Mouse (Mus musculus) urinary bladder, postnatal 4 days (tissue): ENCODE measurements around the gene Brsk1.

ENCODE experiments used
- DNase-seq, 2 experiments: peaks; one replicate each; pipeline ENCODE4 v3.0.0; 2021 to 2022; ENCODE audit warnings: low spot score in 2 of 2

Brsk1 gene

DNA sequence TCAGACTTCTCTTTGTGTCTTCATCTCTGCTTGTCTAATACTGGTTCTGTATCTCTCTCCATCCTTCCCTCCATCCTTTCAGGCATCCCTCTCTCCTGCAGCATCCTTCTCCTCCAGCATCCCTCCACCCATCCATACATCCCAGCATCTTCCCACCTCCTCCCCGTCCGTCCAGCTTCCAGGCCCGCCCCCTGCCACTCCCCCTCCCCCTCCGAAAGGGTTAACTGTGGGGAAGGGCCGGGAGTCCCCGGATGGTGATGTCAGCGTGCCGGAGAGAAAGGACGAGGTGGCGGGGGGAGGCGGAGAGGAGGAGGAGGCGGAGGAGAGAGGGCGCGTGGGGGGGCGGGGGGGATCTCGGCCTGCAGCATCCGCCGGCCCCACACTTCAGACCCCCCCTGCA lies at the start of gene Brsk1:
Gene Brsk1, plus strand, starts transcription at position 218 of the 400 bp plus-strand sequence.
- DNase-seq: peak; percentile 70 to 88

DNA sequence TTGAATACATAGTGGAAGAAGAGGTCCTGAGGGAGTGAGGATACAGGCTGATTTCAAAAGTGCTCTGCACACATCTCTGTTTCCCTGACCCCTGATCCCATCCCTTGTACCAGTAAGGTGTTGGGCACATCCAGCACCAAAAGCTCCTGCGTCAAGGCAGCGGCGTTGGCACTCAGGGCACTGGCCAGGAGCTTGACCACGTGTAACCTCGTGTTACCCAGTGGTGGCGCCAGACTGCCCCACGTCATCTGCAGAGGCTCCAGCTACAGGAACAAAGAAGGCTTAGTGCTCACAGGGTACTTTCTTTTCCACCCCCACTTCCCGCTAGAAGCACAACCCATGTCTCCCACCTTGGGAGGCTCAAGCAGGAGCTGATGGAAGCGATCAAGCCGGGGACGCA lies 49.2 kb upstream of the Brsk1 start:
- DNase-seq: no peak

DNA sequence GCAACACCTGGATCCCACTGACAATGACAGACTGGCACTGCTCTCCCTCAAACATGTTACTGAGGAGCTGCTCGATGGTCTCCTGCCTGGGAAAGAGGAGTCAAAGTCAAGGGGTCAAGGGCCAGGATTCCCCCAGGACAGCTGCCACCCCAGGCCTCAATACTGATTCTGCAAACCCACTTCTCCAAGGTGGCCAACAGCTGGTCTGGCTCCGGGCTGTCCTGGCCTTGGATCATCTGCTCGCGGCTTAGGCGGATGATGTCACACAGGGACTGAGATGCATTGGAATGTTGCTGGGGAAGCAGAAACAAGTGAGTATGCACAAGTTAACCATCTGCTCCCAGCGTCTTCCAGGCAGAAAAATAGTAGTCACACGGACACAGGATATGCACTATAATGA lies 48.4 kb upstream of the Brsk1 start:
- no peak for DNase-seq

DNA sequence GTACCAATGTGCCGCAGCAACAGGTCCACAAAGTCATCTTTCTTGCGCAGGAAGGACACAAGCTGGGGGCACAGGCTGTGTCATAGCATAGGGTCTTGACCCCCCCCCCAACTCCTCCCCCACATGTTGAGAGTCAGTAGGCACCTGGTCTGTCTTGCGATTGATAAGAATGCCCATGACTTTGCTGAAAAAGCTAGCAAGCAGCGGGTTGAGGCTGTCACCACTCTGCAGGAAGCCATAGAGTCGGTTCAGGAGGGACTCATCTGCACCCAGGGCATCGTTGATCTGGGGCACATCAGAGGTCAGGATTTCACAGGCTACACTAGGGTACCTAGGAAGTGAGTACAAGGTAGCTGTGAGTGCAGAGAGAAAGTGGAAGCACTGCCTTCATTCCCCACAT lies 47.2 kb upstream of the Brsk1 start:
- DNase-seq: no peak

DNA sequence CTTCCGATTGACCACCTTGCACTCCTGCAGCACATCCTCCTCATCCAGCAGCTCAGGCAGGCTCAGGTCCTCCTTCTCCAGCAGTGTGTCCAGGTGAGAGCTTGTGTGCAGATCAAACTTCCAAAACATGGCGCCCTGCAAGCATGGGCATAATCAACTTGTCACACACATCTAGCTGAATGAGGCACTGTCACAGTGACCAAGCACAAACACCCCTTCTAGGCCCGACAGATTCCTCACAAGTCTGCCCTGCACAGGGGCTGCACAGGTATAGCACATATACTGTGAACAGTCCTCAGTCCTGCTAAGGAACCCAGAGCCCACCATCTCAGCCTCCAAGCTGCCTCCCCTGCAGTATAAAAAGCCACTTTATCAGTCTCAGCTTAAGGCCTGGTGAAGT lies 43.6 kb upstream of the Brsk1 start:
- no peak for DNase-seq

DNA sequence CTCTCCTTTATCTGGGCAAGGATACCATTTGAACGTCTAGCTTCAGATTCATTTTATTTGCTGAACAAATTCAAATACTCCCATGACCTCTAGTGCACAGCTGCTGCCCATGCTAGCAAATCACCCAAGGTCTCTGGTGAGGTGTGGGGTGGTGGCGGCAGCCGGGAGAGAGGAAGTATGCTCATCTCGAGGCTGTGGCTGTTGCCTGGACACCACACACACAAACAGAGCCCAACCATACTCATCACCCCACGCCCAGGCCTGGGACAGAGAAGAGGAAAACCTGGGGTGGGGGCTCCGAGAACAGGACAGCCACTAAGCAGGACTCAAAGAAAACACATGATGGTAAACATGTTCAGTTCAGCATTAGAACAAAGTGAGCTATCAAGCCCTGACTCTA lies 43.1 kb upstream of the Brsk1 start:
- no peak for DNase-seq

DNA sequence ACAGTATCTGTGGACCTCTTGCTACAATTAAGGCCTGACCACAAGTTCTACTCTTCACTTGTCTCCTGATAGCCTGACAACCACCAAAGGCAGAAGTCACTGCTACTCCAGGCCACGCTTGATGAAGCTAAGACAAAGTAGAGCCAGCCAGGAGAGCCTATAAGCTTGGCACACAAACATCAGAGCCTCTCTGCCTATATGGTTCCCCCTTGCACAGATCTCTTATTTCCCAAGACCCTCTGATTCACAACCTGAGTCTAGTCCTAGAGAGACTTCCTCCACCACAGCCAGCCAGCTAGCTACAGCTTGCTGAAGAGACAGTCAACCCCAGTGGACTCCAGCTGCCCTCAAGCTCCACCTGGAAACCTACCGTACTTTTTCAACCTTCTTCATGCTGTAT lies 42.4 kb upstream of the Brsk1 start:
- no peak for DNase-seq

DNA sequence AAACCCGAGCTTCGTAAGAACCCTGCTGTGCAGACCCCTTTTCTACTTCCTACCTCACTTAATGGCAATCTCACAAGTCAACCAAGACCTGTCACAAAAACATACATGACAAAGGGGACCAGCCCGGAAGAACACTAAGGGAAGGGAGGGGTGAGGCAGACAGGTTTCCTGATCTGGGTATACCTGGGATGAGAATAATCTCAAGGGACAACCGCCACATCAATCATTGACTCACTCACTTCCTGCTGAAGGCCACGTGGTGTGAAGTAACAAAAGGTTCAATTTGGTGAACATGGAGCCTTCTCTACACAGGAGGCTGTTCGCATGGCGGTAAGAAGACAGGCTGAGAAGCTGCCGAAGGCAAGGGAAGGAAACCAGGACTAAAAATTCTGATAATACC lies 38.8 kb upstream of the Brsk1 start:
- no peak for DNase-seq

DNA sequence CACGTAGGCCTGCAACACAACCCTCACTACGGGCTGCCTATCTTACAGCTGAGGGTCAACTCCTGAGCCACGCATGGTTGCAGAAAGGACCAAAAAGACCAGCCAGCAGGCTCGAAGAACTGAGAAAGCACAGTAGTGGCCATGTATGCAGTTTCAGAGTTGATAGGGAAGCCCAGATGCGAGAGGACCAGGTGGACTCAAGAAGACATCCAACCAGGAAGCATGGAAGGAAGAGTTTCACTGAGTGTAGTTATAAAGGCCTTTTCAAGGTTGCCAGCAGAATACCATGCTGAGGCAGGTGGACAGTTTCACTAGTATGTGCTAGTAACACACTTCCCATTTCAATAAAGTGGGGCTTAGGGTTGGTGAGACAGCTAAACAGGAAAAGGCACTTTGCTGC lies 37.7 kb upstream of the Brsk1 start:
- DNase-seq: no peak

DNA sequence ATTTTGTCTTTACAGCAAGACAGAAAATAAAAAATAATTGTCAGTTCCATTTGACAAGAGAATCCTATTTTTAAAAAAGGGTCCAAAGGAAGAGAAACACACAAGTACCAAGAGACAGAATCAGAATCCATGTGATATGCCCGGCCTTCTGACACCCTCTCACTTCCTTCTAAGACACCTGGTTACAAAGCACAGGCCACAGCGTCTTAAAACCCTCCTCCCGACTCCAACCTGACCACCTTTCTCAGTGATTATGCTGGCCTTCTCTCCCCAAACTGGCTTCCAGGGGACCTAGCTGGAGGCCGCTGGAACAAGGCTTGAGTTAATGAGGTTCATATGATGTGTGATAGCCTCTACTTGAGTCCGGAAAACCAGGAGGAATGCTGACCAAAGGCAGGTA lies 37.1 kb upstream of the Brsk1 start:
- DNase-seq: no peak

DNA sequence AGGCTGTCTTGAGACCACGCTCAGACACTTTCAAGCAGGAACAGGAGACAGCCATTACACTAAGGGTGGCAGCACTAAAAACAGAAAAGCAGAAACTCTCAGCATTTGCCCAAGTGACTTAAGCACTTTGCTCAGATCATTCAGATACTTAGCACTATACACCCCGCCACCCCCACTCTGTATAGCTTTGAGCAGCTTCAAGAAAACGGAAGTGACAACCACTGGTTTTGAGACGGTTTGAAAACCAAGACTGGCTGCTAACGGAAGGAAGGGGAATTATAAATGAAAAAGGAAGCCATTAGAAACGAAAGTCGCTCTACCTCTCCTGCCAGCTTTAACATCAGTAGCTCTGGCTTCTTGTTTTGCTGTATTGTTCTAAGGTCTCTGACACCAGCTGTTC lies 36.6 kb upstream of the Brsk1 start:
- DNase-seq: no peak

DNA sequence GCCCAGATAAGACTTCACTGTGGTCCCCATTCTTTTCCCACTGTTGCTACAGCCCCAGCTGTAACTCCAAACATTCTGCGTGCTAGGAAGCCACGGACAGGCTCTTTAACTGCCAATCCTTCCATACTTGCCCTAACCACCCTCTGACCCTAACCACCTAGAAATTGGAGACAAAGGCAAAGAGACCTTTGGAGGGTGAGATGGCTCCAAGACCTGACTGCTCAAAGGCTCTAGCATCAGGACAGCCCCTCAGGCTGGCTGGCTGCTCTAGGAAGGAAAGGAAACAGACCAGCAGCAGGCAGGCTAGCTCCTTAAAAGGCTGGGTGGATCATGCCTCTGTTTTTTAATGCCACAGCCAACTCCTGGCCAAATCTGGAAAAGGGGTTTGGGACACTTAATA lies 36.2 kb upstream of the Brsk1 start:
- no peak for DNase-seq

DNA sequence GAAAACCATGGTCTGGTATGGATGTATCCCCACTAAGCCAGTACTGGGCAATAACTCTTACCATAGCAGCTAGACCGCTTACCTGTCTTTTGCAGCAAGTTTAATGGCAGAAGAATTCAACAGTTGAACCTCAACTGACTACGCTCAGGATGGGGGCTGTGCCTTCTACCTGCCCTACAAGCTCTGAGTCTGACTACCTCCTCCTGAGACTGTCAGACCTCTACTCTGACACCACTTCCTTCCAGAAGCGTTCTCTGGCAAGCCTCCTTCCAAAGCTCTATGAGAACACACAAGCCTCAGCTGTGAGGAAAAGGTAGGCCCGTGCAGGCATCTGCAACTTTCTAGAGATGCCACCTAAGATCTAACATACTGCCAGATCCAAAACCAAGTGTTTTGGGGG lies 35.0 kb upstream of the Brsk1 start:
- no peak for DNase-seq

DNA sequence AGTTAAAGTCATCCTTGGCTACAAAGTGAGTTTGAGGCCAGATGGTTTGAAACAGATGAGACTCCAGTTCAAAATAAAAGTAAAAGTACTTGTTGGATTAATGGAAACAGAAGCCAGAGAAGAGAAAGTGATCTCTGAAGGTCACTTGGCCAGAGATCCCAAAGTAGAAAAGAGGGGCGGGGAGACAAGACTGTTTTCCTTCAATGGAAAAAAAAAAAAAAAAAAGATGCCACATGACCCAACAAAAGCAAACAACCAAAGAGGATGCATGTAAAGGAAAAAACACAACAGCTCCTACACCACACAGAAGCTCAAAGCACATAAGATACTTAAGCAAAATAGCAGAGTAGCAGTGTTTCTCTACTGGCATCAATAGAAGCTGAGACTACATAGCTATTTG lies 34.5 kb upstream of the Brsk1 start:
- DNase-seq: no peak

DNA sequence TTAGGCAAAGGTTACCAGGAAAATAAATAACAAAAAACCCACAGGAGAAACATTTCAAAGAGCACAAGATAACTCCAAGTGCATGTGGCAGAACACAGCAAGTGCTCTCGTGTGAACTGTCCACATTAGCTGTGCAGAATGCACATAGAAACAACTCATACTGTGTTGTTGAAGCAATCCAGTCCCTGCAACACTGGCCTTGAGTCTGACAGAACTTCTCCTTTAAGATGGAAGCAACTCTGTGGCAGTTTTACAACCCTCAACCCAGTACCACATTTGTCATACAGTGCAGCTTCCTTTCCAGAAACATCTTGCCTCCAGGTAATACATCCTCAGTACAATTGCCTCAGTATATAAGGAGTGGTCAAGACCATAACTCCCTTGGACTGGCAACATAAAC lies 33.6 kb upstream of the Brsk1 start:
- no peak for DNase-seq

DNA sequence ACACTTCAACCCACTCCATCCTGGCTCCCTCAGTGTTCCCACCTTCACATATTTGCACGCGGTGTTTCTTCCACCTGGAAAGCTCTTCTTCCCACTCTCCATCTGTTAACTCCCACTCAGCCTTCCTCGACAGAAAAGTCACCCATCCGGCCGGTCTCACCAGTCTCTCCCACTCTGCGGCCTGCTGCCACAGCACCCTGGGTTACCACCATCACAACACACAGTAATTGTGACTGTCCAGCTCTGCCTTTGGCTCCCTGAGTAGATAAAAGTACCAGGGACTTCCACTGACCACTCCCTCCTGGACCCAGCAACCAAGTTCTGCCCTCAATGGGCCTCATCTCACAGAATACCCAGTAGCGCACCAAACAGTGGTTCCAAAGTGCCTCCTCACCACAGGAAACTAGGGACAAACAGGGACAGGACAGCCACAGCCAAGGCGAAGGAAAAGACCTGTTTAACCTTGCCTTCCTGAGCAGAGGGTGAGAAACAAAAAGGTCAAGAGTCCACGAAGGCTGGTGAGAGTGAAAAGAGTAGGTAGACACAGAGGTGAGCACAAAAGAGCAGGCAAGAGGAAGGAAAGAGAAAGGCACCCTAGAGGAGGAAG lies 32.8 kb upstream of the Brsk1 start:
- no peak for DNase-seq

DNA sequence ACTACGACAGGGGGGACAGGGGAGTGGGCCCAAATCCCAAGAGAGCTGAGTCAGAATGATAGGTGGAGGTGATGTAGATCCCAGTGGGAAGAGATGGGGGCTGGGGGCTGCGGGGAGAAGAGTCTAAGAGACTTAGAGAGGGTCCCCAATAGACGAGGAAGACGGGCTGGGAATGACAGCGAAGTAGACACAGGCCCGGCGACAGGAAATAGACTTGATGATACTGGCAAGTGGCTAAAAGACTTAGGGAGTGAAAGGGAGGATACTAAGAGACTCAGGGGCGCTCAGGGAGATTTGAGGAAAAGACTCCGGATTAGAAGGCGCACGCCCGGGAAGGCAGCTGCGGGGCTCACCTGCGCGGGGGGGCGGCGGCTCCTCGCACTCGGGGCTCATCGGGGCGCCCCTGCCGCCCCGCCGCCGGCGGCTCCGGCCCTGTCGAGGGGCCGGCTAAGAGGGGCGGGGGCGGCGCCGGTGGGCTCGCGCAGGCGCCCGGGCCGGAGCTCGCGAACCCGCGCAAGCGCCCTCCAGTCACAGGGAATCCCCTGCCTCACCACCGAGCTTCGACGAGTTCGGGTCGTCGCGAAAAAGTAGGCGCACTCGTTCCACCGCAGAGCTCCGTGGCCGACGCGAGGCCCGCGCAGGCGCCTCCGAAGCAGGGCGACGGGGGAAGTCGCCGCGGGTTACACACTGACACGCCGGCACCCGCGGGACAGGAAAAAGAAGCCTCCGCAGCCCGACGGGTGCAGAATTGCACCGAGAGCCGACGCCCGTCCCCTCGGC lies 32.1 kb upstream of the Brsk1 start:
- DNase-seq: no peak

DNA sequence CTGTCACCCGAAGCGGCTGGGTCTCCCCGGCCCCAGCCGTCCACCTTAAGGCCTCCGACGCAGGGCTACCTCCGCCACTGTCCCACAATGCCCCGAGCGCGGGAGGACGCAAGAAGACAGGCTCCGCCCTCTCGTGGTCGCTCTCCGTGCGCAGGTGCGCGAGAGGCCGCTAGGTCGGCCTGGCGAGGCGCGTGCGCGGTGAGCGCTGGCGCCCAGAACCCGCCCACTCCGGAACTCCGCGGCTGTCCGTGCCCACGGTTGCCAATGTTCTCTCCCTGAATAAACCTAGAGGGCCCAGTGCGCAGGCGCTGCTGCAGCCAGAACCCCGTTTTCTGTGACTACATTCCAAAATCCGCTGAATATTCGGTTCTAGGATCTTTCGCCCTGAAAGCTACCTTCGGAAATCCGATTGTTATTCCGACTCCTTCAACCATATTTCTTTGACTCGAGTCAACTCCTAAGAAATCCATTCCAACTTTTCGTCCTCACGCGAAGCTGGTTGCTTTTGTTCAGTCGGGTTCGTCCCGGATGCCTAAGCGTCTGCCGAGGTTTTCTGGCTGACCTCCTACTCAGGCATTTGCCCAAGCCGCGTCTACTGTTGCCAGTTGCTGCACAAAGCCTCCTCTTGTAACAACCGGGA lies 31.4 kb upstream of the Brsk1 start, which contains the start of gene Ppp6r1:
Gene Ppp6r1, minus strand, starts transcription at position 108 of the 640 bp plus-strand sequence.
- peak; percentile 94 to 97 for DNase-seq

DNA sequence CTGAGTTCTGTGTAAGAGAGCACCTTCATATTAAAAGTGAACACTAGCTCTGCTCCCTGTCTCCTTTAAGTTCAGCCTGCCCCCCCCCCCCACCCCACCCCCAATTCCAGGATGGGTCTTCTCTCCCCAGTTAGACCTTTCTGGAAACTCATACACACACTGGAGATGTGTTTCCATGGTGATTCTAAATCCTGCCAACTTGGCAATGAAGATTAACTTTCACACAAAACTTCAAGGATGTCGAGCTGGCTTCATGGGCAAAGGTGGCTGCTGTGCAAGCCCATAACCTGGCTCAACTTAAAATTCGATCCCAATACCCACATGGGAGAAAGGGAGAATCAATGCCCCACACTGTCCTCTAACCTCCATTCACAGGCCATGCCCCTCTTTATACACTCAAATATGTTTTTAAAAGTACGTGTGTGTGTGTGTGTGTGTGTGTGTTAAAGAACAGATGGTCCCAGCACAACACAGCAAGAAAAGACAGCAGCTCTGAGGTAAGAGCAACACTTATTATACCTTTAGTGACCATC lies 30.4 kb upstream of the Brsk1 start:
- DNase-seq: no peak

DNA sequence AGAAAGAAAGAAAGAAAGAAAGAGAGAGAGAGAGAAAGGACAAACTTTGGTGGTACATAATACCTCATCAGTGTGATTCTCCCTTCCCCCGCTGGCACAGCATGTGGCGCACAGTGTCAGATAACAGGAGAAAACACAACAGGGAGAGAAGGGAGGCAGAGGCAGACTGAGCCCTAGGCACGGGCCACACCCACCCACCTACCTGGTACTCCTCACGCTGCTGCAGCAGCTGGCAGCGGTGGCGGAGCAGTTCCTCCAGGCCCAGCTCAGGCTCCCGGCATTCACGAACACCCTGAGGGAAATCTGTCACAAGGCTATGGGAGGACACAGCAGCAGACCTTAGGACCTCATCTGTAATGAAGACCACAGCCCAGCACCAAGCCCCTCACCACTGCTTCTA lies 27.2 kb upstream of the Brsk1 start:
- no peak for DNase-seq

DNA sequence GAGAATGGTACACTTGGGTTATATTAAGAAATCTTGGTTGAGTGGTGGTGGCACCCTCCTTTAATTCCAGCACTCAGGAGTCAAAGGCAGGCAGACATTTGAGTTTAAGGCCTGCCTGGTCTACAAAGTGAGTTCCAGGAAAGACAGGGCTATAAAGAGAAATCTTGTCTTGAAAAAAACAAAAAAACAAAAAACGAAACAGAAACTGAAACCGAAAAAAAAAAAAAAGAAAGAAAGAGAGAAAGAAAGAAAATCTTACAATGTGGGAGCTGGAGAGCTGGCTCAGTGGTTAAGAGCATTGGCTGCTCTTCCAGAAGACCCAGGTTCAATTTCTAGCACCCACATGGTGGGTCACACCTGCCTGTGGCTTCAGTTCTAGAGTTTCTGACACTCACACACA lies 26.7 kb upstream of the Brsk1 start:
- DNase-seq: no peak

DNA sequence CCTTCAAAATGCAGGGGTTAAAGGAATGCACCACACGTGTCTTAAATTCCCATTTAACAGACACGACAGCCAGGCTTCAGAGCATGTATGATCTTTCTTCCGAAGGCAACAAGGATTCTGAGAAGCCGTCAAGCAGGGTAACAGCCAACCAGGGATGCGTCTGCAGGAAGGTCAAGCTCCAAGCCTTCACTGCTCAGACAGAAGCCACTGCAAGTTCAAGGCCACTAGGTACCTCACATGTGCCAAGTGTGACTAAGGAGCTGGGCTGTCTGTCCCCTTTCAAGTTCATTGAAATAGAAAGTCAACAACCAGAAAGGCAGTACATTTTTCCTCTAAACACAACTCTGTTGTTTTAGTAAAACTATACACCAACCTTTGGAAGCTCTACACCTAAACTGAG lies 23.5 kb upstream of the Brsk1 start:
- no peak for DNase-seq

DNA sequence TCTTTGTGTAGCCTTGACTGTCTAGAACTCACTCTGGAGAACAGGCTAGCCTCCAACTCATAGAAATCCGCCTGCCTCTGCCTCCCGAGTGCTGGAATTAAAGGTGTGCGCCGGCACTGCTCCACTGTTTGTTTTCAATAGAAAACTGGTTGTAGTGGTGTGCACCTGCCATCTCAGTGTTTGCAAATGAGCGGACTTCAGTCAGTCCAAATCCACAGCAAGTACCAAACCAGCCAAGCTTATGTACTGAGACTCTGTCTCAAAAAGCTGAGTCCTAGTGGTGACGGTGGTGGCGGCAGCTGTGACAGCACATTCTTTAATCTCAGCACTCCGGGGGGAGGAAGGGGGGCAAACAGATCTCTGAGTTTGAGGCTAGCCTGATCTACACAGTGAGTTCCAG lies 21.9 kb upstream of the Brsk1 start:
- no peak for DNase-seq
